Mouse (Mus musculus): ENCODE data around the gene Iqcn.

Iqcn gene

DNA sequence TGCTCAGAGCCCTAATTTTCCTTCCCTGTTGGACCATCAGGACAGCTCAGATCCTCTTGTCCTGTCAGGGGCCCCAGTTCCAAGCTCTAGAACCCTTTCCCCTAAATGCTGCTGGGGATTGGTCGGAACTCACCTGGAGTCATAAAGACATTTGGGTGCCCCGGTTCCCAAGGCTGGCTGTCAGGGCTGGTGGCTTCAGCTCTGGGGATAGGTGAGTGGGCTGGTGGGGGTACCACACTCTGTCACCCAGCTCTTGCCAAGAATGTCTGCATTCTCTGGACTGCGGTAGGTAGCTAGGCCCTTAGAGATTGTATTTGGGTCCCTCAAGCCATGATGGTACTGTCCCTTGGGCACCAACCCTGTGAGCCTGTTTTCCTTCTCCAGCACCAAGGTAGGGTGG is at the start of gene Iqcn:
Iqcn (plus strand) TSS at position 171 of the 400 bp plus-strand sequence.
- no peak for DNase-seq

DNA sequence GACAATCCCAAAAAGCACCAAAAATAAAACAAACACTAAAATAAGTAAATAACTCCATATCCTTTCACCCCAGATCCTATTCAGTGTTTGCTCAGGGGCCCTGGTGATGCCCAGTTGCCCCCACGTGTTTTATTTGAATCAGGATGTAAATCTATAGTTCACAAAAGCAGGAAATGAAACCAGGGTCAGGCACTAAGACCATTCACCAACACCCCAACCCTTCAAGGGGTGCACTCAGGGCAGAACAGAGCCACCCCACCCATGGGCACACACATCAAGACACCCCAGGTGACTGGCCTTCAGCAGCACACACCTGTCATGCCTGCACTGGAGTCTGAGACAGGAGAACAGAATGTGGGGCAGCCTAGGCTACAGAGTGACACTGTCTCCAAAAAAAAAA is 49.1 kb upstream of the Iqcn start:
- DNase-seq: no peak

DNA sequence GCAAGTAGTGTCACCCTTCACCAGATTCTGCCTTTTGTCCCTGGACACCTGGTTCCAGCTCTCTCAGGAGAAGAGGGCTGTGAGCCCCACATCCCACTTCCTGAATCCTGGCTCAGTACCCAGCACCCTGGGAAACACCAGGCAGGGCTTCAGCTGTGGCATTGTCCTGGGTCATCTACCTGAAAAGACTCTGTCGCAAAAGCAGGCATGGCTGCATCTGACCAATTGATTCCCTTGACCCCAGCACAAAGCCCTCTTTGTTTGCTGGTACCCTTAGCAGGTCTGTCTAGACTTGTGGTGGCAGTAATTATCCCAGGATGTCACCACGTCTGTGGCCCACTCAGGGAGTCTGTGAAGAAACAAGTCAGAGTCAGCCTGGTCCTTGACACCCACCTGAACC is 47.8 kb upstream of the Iqcn start:
- no peak for DNase-seq

DNA sequence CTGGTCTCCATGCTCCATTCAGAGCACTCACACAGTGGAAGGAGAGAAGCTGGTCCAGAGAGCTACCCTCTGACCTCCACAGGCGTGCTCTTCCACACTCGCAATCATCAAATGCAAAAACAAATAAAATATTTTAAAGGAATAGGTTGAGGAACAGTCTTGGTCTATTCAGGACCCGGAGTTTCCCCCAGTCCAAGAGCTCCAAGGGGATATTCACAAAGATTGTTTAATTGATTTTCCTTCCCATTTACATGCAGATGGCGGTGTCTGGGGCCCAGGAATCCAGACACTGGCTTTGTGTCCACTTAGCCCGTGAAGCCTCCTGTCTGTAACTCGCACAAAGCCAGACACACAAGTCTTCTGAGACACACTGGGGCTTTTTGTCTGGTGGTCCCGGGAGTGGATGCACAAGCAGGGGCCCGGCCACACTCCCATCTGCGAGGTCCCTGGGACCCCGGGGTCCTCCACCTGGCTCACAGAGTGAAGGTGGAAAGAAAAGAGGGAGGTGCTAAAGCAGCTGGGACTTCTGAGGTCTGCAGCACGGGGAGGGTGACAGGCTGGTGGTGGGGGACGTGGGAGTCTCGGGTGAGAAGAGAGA is 47.0 kb upstream of the Iqcn start:
- DNase-seq: no peak

DNA sequence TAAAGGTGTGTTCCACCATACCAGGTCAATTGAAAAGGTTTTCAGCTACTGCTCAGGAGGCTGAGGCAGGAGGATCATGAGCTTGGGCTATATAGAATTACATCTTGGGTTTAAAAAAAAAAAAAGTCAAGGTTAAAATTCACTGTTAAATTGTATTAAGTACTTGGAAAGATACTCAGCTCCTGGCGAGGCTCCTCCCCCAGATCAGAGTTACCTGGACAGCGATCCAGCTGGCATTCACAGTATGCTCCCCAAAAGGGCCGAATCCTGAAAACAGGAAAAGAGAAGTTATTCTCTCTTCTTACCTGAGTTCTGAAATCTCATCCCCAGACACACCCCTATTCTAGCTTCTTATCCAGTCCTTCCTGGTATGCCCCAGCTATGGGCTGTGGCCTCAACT is 46.0 kb upstream of the Iqcn start:
- DNase-seq: no peak

DNA sequence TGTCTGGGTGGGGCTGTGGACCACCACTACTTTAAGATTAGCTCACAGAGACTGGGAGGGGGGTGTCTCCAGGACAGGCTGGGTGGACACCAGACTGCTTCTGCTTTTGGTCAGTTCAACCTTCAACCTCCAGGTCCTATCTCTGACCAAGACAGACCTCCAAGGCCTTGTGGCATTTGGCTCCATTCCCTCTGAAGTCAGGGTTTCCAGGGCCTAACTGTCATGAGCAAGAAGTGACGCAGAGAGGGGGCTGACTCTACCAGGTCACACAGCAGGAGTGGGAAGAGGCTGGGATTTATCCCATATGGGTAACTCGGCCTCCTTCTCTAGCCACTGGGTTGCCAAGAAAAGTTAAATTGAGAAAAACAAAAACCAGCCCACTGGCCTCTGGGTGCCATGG is 45.5 kb upstream of the Iqcn start:
- no peak for DNase-seq

DNA sequence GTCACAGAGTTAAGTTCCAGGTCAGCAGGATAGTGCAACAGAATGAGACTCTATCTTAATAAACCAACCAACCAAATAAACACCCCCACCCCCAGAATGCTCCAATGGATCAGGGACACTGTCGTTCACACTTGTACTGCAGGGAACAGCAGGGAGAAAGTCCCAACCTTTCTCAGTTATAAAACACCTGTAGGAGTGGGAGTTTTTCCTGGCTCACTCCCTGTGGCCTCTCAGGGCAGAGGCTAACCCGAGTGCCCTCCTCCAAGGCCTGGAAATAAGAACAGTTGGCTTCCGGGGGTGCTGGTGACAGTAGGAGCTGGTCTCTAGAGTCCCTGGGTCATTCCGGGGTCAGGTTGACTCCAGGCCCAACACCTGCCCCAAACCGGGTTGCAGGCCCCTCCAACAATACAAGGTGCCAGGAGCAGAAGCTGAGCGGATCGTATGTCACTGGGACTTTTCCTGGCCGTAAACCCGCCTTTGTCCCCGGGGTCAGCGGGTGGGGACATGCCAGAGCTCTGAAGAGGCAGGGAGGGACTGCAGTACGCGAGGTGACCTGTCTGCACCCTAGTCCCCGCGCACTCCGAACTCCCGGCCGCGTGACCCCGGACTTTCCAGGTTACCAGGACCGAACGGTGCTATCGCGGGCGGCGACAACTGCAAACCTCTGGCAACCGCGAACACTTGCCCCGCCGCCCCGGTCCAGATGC is 44.2 kb upstream of the Iqcn start:
- DNase-seq: no peak

DNA sequence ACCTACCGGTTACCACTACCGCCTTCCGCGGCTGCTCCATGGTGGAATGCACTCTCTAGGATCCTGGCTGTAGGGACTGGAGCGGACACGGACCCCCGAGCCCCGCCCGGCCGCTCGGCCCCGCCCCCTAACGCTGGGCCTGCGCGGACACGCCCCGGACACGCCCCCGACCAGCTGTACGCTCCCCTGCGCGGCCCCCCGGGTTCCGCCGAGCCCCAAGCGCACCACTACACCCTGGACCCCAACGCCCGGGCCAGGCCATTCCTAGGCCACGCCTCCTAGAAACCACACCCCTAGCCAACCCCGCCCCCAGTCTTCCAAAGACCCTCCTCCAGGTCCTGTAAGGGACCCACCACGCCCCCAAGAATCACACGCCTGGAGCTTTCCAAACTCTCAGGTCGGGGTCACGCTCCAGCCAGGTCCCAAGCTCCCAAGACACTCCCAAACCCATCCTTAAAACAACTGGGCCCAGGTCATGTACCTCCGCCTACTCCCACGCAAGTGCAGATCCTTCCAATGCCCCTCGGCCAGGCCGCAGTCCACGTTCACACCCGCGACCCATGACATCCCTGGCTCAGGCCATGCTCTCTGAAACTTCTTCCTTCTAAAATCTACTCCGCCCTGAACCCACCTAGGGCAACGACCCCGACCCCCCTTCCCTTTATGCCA is 43.5 kb upstream of the Iqcn start:
- DNase-seq: peak; percentile 94

DNA sequence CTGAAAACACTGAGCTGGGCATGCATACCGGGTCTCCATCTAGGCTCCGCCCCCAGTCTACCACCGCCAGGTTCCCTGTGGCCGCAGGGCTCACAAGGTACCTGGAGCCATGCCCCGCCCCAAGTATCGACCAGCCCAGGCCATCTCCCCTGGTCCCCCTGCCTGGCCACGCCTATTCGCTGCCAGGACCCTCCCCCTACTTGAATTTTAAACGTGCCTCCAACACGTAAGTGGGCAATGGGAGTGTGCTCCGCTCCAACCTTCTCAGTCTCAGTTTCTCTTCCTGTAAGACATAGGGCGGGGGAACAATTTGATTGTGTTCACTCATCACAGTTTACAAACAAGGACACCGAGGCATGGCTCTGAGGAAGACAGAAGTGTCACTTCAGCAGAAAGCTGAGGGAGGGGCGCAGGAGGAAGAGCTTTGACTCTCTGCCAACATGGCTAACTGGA is 43.0 kb upstream of the Iqcn start, which contains the start of gene Pgpep1:
Pgpep1 (minus strand) TSS at position 116 of the 453 bp plus-strand sequence.
- peak; percentile 71 for DNase-seq

DNA sequence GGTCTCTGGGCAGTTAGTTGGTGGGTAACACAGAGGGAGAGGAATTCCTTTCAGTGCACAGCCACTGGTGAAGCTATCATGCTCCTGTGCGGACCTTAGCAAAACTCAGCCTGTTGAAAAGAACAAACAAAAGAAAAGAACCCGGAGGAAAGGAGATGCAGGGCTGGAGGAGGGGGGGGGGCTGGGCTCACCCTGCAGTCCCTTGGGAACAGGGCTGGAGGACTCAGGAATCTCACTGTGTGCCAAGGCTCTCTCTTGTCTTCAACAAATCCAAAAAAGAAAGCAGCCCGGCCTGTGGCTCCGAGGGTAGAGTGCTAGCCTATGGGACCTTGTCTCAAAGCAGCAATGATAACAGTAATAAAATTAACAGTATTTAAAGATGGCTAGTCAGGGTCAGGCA is 39.6 kb upstream of the Iqcn start:
- no peak for DNase-seq

DNA sequence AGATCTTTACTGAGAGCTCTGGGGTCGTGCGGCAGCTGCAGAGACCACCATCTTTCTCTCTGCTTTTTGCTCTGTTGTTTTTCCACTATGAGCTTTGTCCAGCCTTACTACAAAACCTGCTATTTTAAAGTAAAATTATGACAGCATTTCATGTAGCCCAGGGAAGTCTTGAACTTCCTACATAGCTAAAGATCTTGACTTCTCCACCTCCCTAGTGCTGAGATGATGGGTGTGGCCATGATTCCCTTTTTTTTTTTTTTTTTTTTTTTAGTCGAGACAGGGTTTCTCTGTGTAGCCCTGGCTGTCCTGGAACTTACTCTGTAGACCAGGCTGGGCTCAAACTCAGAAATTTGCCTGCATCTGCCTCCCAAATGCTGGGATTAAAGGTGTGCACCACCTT is 38.6 kb upstream of the Iqcn start:
- no peak for DNase-seq

DNA sequence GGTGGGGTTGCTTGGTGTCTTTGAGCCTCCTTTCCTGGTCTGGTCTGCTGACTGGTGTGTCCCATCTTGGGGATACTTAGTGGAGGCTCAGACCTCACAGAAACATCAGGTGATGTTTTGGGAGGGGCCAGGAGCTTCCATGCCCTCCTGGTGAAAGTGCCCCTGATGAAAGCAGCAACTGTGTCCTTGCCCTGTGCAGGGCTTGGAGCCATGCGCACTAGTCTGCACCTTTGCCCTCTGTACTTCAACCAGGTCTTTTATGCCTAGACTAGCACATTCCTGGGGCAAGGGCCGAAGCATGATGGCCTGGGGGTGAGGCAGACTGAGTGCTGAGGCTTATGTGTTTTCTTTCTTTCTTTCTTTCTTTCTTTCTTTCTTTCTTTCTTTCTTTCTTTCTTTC is 37.7 kb upstream of the Iqcn start:
- no peak for DNase-seq

DNA sequence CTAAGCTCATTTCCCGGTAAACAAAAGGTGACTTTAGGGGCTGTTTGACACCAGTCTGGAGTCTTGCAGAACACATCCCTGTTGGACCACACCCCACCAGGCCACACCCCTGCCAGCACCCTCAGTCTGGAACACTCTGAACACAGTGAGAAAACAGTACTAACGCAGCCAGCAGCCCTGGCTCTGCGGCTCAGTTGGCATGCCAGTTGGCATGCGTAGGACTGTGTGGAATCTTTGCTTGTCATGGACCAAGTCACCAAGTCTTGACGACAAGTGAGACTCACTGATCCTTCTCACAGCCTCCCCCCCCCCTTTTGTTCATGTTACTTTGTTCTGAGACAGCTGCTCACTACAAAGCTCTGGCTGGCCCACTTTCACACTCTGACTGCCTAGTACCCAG is 36.2 kb upstream of the Iqcn start:
- peak; percentile 72 for DNase-seq

DNA sequence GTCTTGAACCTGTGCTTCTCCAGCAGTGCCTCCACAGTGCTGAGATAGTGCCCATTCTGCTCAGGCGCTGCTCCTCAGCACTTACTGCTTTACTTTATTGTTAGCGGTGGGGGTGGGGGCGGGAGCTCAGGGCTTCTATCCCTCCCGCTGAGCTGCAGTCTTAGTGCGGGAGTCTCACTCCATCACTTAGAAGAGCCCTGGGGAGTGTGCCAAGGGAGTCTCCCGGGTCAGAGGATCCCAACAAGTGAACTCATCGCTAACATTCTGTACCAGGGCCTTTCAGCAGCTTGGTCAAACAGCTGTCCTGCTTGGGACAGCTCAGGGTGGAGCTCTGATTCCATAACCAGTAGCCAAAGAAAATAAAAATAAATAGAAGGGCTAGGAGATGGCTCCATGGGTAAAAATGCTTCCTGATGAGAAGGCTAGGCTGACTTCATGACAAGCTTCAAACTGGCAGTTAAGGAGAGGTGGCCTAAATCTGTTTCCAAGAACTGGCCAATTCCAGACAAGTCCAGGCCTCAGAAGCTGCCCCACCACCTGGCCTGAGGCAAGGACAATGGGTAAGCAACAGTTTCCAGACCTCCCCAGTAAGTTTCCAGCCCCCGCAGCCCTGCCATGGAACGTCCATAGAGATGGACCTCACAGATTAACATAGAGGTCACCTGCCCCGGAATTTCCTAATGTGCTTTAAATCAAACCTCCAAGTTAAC is 31.5 kb upstream of the Iqcn start:
- DNase-seq: peak; percentile 51

DNA sequence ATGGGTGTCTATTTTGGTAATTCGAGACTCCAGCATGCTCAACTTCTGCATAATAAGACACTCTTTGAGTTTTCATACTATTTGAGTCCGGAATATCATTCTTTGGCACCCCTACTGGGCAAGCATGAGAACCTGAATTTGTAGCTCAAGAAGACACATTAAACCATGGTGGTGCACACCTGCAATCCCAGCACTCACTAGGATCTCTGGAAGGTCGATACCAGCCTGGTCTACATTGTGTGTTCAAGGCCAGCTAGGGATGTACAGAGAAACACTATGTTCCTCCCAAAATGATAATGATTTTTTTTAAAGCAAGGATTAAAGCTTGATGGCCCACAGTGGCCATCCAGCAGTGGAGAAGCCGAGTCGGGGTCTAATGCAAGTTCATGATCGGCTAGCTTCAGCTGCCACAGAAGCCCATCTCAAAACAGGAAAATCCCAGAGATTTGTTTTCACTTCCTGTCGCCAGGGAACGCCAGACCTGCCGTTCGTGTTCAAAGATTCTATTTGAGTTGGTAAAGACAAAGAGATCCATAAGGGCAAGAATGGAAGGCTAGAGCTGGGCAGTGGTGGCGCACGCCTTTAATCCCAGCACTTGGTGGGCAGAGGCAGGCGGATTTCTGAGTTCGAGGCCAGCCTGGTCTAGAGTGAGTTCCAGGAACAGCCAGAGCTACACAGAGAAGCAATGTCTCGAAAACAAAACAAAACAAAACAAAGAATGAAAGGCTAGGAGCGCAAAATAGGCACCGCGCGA is 30.8 kb upstream of the Iqcn start:
- no peak for DNase-seq

DNA sequence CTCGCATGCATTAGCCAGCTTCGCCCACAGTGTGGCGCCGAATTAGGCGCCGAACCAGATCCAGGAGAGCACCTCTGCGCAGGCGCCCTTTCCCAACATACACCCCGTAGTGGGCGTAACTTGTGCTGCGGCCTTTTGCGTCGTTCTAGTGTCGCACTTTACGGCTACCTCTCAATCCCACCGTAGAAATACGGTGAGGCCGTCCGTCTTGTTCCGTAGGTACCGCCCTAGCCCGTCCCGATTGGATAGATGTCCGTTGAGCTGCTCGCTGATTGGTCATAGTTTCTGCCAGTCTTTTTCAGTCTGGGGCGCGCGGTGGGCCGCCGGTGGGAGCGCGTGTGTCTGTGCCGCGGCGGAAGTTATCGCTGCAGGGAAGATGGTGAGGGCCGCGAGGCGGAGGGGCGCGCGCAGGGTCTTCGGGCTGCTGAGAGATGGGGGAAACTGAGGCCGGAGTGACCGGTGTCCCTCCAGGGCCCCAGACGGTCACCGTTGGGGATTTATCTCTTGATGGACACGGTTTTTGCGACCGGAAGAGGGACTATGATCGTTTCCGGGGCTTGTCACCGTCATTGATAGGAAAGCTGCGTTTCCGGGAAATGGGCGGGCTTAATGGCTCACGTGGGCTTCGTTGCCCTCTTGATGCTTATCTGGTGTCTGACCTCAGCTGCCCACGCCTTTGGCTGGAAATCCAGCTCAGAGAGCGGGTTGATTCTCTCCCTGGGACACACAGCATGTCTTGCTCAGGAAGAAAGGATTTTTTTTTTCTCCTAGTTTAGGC is 30.0 kb upstream of the Iqcn start, which contains the start of gene Lsm4:
Lsm4 (plus strand) TSS at position 170 of the 778 bp plus-strand sequence.
- peak; percentile 98 for DNase-seq

DNA sequence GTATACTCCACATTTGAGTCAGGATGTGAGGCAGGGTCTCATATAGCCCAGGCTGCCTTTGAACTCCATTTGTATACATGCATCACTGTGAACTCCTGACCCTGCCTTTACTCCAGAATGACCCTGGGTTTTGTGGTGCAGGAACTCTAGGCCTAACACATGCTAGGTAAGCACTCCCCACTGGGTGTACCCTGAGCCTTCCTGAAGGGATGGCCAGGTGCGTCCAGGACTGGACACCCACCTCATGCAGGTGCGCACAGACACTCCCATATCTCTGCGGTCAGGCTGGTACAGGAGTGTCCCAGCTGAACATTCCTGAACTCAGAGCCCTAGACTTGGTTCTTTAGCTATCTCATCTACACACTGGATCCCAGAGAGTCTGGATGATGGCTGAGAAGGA is 29.1 kb upstream of the Iqcn start:
- DNase-seq: no peak

DNA sequence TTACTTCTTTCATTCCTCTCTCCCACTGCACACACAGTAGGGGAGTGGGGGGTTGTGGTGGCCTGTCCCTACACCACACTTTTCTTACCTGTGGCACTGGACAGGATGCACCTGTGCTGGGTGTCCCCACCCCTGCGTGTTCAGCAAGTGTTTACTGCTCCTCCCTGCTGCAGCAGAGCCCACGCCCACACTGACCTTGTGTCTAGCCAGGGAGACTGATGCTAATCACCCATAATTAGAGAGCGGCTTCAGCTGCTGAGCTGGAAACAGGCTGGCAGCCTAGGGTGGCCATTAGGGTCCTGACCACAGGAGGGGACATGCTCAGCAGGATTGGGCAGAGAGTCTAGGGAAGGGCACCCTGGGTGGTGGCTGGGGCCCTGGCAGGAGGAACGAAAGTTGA is 28.5 kb upstream of the Iqcn start:
- DNase-seq: no peak

DNA sequence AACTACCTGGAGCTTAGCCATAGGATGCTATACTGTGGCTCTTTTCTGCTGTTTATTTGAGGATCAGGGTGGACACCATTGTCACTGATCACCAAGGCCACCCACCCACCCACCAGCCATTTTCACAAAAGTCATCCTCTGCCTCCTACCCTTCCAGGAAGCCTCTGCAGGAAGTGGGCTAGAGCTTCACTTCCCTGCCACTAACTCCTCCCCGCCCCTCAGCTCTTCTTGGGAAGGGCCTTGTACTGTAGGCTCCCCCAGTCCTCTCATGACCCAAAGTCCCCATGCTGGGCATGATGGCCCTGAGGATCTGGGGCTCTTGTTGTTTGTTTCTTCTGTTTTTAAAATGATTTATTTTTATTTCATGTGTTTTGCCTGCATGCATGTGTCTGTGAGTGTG is 27.9 kb upstream of the Iqcn start:
- DNase-seq: no peak

DNA sequence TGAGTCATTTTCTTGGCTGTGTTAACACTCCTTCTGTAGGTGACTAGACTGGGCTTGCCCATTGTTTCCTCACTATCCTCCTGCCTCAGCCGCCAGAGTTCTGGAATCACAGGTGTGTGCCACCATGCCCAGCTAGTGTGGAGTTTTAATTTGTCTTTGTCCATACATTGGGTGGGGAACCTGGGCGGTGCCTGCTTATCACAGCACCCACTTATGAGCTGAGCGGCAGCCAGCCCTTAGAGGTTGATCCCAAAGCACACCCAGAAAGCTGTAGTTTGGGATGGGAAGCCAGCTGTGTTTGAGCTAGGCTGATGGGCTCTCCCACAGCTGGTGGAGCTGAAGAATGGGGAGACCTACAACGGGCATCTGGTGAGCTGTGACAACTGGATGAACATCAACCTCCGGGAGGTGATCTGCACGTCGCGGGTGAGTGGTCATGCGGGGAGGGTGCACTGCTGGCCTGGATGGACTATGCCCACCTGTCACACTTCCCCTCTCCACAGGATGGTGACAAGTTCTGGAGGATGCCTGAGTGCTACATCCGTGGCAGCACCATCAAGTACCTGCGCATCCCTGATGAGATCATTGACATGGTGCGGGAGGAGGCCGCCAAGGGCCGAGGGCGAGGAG is 25.7 kb upstream of the Iqcn start:
- no peak for DNase-seq

DNA sequence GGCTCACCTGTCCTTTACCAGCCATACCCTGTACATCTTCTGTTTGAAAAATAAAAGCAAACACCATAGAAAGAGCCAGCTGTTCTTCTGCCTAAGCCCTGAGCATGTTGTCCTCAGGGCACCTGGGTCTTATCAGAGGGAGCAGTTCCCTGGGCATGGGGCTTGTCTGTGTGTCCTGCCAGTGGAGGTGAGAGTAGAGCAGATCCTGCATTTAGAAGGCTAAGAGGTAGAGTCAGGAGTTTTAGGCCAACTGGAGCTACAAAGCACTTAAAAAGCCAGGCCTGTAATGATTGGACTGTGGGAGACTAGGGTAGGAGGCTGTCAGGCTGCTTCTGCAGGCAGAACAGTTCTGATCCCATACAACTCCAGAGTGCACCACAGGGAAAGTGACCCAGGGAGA is 24.6 kb upstream of the Iqcn start:
- DNase-seq: no peak

All from lung, postnatal 36 days (tissue).